In the genomic region with DNA sequence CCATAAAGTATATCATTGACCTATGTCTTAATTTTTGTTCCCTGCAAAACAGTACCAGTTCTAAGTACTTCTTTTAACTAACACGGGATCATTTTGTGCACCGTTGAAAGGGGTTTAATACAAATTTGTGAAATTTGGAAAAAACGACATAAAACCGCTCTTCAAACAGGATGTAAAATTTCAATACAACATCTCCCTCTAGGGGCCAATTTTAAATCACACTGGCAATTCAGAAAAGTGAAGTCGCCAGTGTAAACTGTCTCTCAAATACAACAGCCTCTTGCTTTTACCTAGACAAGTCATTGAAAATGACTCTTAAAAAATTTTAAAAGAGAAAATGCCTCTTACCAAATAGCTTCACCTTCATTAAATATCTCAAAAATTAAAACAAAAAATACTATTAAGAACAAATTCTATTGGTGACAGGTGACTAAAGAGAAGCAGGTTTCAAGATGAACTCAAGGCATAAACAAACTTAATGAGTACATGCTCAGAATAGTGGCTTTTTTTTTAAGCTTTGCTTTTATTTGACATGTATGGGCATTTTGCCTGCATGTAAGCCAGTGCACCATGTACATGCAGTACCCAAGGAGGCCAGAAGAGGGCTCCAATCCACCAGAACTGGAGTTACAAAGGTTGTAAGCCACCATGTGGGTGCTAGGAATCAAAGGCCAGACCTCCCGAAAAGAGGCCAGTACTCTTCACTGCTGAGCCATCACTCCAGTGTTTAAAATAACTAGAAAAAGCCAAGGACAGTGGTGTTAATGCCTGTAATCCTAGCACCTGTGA, we compare ENCODE assay signal across 8 mouse cellular contexts. TPM values are rescaled to one million over a fixed set of nuclear protein-coding genes. Genes with fewer than 3 reads are reported as not detected.
DNase-seq lines count a peak whose midpoint lies in the region; ATAC-seq and TF ChIP-seq lines count a peak whose summit lies in the region.

No protein-coding gene starts in this region.

- peak; percentile 65 for TF ChIP-seq CTCF in forebrain, postnatal 0 days (IDR thresholded peaks at IDR 0.05; ENCODE audit: low read depth)

- no peaks in the 10 kb centered on the region for H3K36me3 ChIP-seq in forebrain, postnatal 0 days (ENCODE audit: insufficient read depth)
- no peaks in the 10 kb centered on the region for H3K36me3 ChIP-seq in forebrain, embryonic 16.5 days (ENCODE audit: control insufficient read depth, insufficient read depth)
- H3K36me3 ChIP-seq in embryonic facial prominence, embryonic 11.5 days (replicated peaks; ENCODE audit: control insufficient read depth, insufficient read depth, low read depth, low read length), result no peaks in the 10 kb centered on the region

- no peak overlapping the region for H3K9ac ChIP-seq in forebrain, postnatal 0 days
- H3K9ac ChIP-seq in forebrain, embryonic 16.5 days (replicated peaks; ENCODE audit: low read depth, low read length), result no peak overlapping the region
- no peak overlapping the region for H3K9ac ChIP-seq in embryonic facial prominence, embryonic 11.5 days (replicated peaks; ENCODE audit: low read length)

- no peak for ATAC-seq in forebrain, postnatal 0 days
- ATAC-seq in forebrain, embryonic 16.5 days, result no peak
- no peak for ATAC-seq in embryonic facial prominence, embryonic 11.5 days (replicated peaks; ENCODE audit: insufficient number of reproducible peaks, low FRiP score, low TSS enrichment, low read depth)
- no peak for ATAC-seq in frontal cortex, adult (ENCODE audit: low TSS enrichment)

- H3K4me2 ChIP-seq in forebrain, postnatal 0 days (ENCODE audit: low read depth), result no peak overlapping the region
- H3K4me2 ChIP-seq in forebrain, embryonic 16.5 days (ENCODE audit: low read length), result no peak overlapping the region
- no peak overlapping the region for H3K4me2 ChIP-seq in embryonic facial prominence, embryonic 11.5 days (ENCODE audit: low read depth, low read length)

- H3K27ac ChIP-seq in forebrain, postnatal 0 days (ENCODE audit: low read depth, low read length), result no peak overlapping the region
- no peak overlapping the region for H3K27ac ChIP-seq in forebrain, embryonic 16.5 days (ENCODE audit: low read length)
- H3K27ac ChIP-seq in embryonic facial prominence, embryonic 11.5 days (replicated peaks; ENCODE audit: low read depth, low read length), result no peak overlapping the region

- no peak overlapping the region for H3K4me3 ChIP-seq in forebrain, postnatal 0 days (ENCODE audit: low read depth, low read length)
- H3K4me3 ChIP-seq in forebrain, embryonic 16.5 days (replicated peaks; ENCODE audit: low read length), result no peak overlapping the region
- H3K4me3 ChIP-seq in embryonic facial prominence, embryonic 11.5 days (ENCODE audit: low read depth, low read length), result no peak overlapping the region

- peaks cover 19% of the 10 kb centered on the region for H3K4me1 ChIP-seq in forebrain, postnatal 0 days (ENCODE audit: insufficient read depth)
- peaks cover 23% of the 10 kb centered on the region for H3K4me1 ChIP-seq in forebrain, embryonic 16.5 days (replicated peaks; ENCODE audit: control insufficient read depth, insufficient read depth, low read length)
- no peaks in the 10 kb centered on the region for H3K4me1 ChIP-seq in embryonic facial prominence, embryonic 11.5 days (ENCODE audit: control insufficient read depth, insufficient read depth, low read length)

- 24% methylated on average over 6 of the region's 6 CpGs for WGBS in forebrain, postnatal 0 days
- WGBS in forebrain, embryonic 16.5 days, result 28% methylated on average over 6 of the region's 6 CpGs
- WGBS in embryonic facial prominence, embryonic 11.5 days, result 39% methylated on average over 6 of the region's 6 CpGs

- peak; percentile 82 for DNase-seq in forebrain, postnatal 0 days
- peak; percentile 44 for DNase-seq in right cerebral cortex, postnatal 14 days
- no peak for DNase-seq in right cerebral cortex, adult 2 months (ENCODE audit: low spot score in 2 of 2)
- peak; percentile 76 for DNase-seq in embryonic facial prominence, embryonic 11.5 days (ENCODE audit: low spot score)
- DNase-seq in mesoderm, embryonic 11.5 days (ENCODE audit: low read depth, low spot score), result peak; percentile 62
- DNase-seq in frontal cortex, postnatal 36 days (ENCODE audit: low spot score in 2 of 2), result no peak

- peaks cover 3% of the 10 kb centered on the region; the same call in 1 of the 2 replicates for H3K9me3 ChIP-seq in forebrain, postnatal 0 days (ENCODE audit: low read length)
- H3K9me3 ChIP-seq in forebrain, embryonic 16.5 days (ENCODE audit: control insufficient read depth, low read length), result peaks cover 3% of the 10 kb centered on the region; the same call in 1 of the 2 replicates
- no peaks in the 10 kb centered on the region for H3K9me3 ChIP-seq in embryonic facial prominence, embryonic 11.5 days (replicated peaks; ENCODE audit: control insufficient read depth, low read length)

- no peaks in the 10 kb centered on the region for H3K27me3 ChIP-seq in forebrain, postnatal 0 days (ENCODE audit: insufficient read depth, low read length)
- H3K27me3 ChIP-seq in forebrain, embryonic 16.5 days (replicated peaks; ENCODE audit: control insufficient read depth, insufficient read depth, low read length), result no peaks in the 10 kb centered on the region
- no peaks in the 10 kb centered on the region for H3K27me3 ChIP-seq in embryonic facial prominence, embryonic 11.5 days (ENCODE audit: control insufficient read depth, insufficient read depth, low read length)

RNA-seq across cellular contexts. Expression of gene Vgll4, which starts 43.2 kb away (rescaled TPM):
- 59.2 and 72.0 TPM in 2 replicates for total RNA-seq in forebrain, postnatal 0 days (2014; rRNA removed)
- polyA plus RNA-seq in forebrain, postnatal 0 days (2015; fragmentation: Nextera tagmentation; extraction: Ambion mirVana), result 51.8 and 58.0 TPM in 2 replicates
- polyA plus RNA-seq in forebrain, embryonic 16.5 days (2015; fragmentation: Nextera tagmentation; extraction: Ambion mirVana), result 74.3 and 79.0 TPM in 2 replicates
- 58.9 and 68.2 TPM in 2 replicates for polyA plus RNA-seq in embryonic facial prominence, embryonic 11.5 days (2014; fragmentation: Nextera tagmentation; extraction: Ambion mirVana)

Comparison
In these comparisons a context has a peak if more than half of its experiments do, and no peak if none do; other contexts are left out.
1. DNase-seq: peak in forebrain, postnatal 0 days (single experiment), right cerebral cortex, postnatal 14 days (single experiment), embryonic facial prominence, embryonic 11.5 days (single experiment) and mesoderm, embryonic 11.5 days (single experiment); none in right cerebral cortex, adult 2 months (0 of 2) and frontal cortex, postnatal 36 days (0 of 2).